In the genomic region with DNA sequence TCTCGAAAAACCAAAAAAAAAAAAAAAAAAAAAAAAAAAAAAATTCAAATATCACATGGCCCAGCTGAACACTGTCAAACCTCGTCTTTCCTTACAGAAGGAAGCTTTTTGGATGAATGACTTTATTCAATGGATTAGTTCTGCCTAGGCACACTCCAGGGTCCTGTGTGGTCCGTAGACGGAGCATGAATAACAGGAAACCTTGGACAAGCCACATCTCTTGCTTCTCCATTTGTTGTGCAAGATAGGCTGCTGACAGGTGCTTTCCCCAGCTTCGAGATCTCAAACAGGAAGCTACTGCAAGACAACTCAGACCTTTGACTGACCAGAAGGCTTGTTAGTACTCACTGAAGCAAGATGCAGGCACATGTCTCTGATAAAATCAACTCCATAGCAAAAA, we compare ENCODE assay signal across 1 mouse cellular context.
TF ChIP-seq lines count a peak whose summit lies in the region.

No protein-coding gene starts in this region.

TF ChIP-seq in CH12.LX, 34 proteins besides CTCF, POLR2A, EP300 and RAD21 (continued from another document):
- TF ChIP-seq ZKSCAN1 (IDR thresholded peaks at IDR 0.05; ENCODE audit: borderline replicate concordance, low read depth, low read length) (no peak), HCFC1 (IDR thresholded peaks at IDR 0.05; ENCODE audit: low read depth, low read length) (no peak), MAZ (IDR thresholded peaks at IDR 0.05; ENCODE audit: low read depth, low read length) (no peak)
